Mouse (Mus musculus) MEL (cell line): ENCODE data around the gene Sptbn1.

Source experiments
- CHD2 ChIP-seq: IDR thresholded peaks from 2 replicates; pipeline ENCODE4 v1.6.1; 2011; ENCODE audit warnings: low read length, improper control_type of control experiment
- CTCF ChIP-seq, 3 experiments: IDR thresholded peaks in 2 of 3; conservative IDR thresholded peaks in 1 of 3; 2 replicates each; pipeline ENCODE4 v1.5.1; 2011 to 2012; ENCODE audit warnings: low read length in 3 of 3, low read depth in 2 of 3, mild to moderate bottlenecking in 2 of 3, improper control_type of control experiment in 1 of 3, inconsistent platforms in 1 of 3, mixed read lengths in 1 of 3, moderate library complexity in 1 of 3; ENCODE audit not compliant: control insufficient read depth in 1 of 3, insufficient read depth in 1 of 3, poor library complexity in 1 of 3, severe bottlenecking in 1 of 3
- E2F4 ChIP-seq: IDR thresholded peaks from 2 replicates; pipeline ENCODE4 v1.6.1; 2011; ENCODE audit warnings: low read depth, low read length, improper control_type of control experiment, borderline replicate concordance
- ELF1 ChIP-seq: IDR thresholded peaks from 2 replicates; pipeline ENCODE4 v1.6.1; 2014; ENCODE audit warnings: low read depth, mild to moderate bottlenecking, inconsistent platforms, low read length, improper control_type of control experiment, moderate library complexity
- EP300 ChIP-seq, 2 experiments: IDR thresholded peaks; 2 replicates each; pipeline ENCODE4 v1.6.1; 2011; ENCODE audit warnings: improper control_type of control experiment in 2 of 2, low read length in 2 of 2, low read depth in 1 of 2, mild to moderate bottlenecking in 1 of 2
- GATA1 ChIP-seq: IDR thresholded peaks from 2 replicates; pipeline ENCODE4 v1.6.1; 2011; ENCODE audit warnings: low read depth, low read length, improper control_type of control experiment
- HCFC1 ChIP-seq: IDR thresholded peaks from 2 replicates; pipeline ENCODE4 v1.6.1; 2012; ENCODE audit warnings: low read depth, mild to moderate bottlenecking, inconsistent platforms, low read length, improper control_type of control experiment, moderate library complexity
- MAX ChIP-seq: IDR thresholded peaks from 2 replicates; pipeline ENCODE4 v1.6.1; 2011; ENCODE audit warnings: low read length, improper control_type of control experiment
- MEF2A ChIP-seq: IDR thresholded peaks from 2 replicates; pipeline ENCODE4 v1.6.1; 2014; ENCODE audit warnings: low read depth, mild to moderate bottlenecking, inconsistent platforms, low read length, improper control_type of control experiment; ENCODE audit not compliant: poor library complexity, insufficient replicate concordance, severe bottlenecking; ENCODE audit errors: extremely low read depth
- POLR2A ChIP-seq, 2 experiments: IDR thresholded peaks; 2 replicates each; pipeline ENCODE4 v1.6.1; 2011 to 2012; ENCODE audit warnings: low read length in 2 of 2, mild to moderate bottlenecking in 2 of 2, control low read depth in 1 of 2, improper control_type of control experiment in 1 of 2, low read depth in 1 of 2, moderate library complexity in 1 of 2; ENCODE audit not compliant: control insufficient read depth in 1 of 2, insufficient read depth in 1 of 2, poor library complexity in 1 of 2
- RCOR1 ChIP-seq: IDR thresholded peaks from 2 replicates; pipeline ENCODE4 v1.6.1; 2012; ENCODE audit warnings: low read depth, mild to moderate bottlenecking, inconsistent platforms, low read length, improper control_type of control experiment
- TAL1 ChIP-seq: IDR thresholded peaks from 2 replicates; pipeline ENCODE4 v1.6.1; 2012; ENCODE audit warnings: mild to moderate bottlenecking, inconsistent platforms, low read length, moderate library complexity, mixed read lengths
- TCF12 ChIP-seq: IDR thresholded peaks from 2 replicates; pipeline ENCODE4 v1.6.1; 2014; ENCODE audit warnings: low read depth, mild to moderate bottlenecking, inconsistent platforms, low read length, improper control_type of control experiment, moderate library complexity
- ZC3H11A ChIP-seq: IDR thresholded peaks from 2 replicates; pipeline ENCODE4 v1.6.1; 2012; ENCODE audit warnings: low read depth, mild to moderate bottlenecking, inconsistent platforms, low read length, improper control_type of control experiment

- TF ChIP-seq CTCF (IDR thresholded peaks at IDR 0.05 in 2 of 3, conservative IDR thresholded peaks at IDR 0.05 in 1 of 3; ENCODE audit: control insufficient read depth in 1 of 3, insufficient read depth in 1 of 3, low read depth in 2 of 3, low read length in 3 of 3, poor library complexity in 1 of 3, severe bottlenecking in 1 of 3) (no peak), HCFC1 (no peak), MAX (no peak), E2F4 (no peak), MEF2A (no peak), ELF1 (no peak), CHD2 (no peak), ZC3H11A (no peak), EP300 (IDR thresholded peaks at IDR 0.05; ENCODE audit: low read depth in 1 of 2, low read length in 2 of 2) (peak; percentile 55 to 67), TCF12 (peak; percentile 79), GATA1 (peak; percentile 69), TAL1 (peak; percentile 81), POLR2A (IDR thresholded peaks at IDR 0.05; ENCODE audit: control insufficient read depth in 1 of 2, insufficient read depth in 1 of 2, low read depth in 1 of 2, low read length in 2 of 2, poor library complexity in 1 of 2) (no peak), RCOR1 (0 out of 2 replicates have a peak, but pooled peaks have one; percentile 22)
Observed at GRCm38 (mm10) chr11:30251294-30251904, 16.6 kb downstream of the Sptbn1 start.
